Mouse (Mus musculus) E14TG2a.4 (cell line): ENCODE data around the gene Slc25a3.

Experiments used
- H3K27me3 ChIP-seq: 2 replicates; pipeline ENCODE4 v1.6.1; 2014; ENCODE audit warnings: low read length, control low read depth; ENCODE audit not compliant: insufficient read depth
- H3K36me3 ChIP-seq: 2 replicates; pipeline ENCODE4 v1.6.1; 2014; ENCODE audit warnings: low read length, control low read depth; ENCODE audit not compliant: insufficient read depth
- H3K4me1 ChIP-seq: replicated peaks from 2 replicates; pipeline ENCODE4 v1.6.1; 2014; ENCODE audit warnings: low read depth, low read length, control low read depth
- H3K4me3 ChIP-seq: replicated peaks from 2 replicates; pipeline ENCODE4 v1.5.1; 2014; ENCODE audit warnings: mild to moderate bottlenecking, low read length
- H3K9me3 ChIP-seq: 2 replicates; pipeline ENCODE4 v1.6.1; 2014; ENCODE audit warnings: low read length, control low read depth
- CTCF ChIP-seq: conservative IDR thresholded peaks from 2 replicates; pipeline ENCODE4 v1.5.1; 2014; ENCODE audit warnings: low read length
- NANOG ChIP-seq: IDR thresholded peaks from 2 replicates; pipeline ENCODE4 v1.6.1; 2014; ENCODE audit warnings: borderline replicate concordance, low read length, mixed read lengths
- POU5F1 ChIP-seq: IDR thresholded peaks from 2 replicates; pipeline ENCODE4 v1.6.1; 2014; ENCODE audit warnings: low read length, borderline replicate concordance

Slc25a3 gene

GRCm38 (mm10) chr10:91166890-91167289, 43.0 kb upstream of the Slc25a3 start:
- Histone ChIP-seq H3K9me3 (no peaks in the 10 kb centered on the region), H3K27me3 (no peaks in the 10 kb centered on the region), H3K4me1 (peaks cover 35% of the 10 kb centered on the region), H3K36me3 (peaks cover 58% of the 10 kb centered on the region), H3K4me3 (0 out of 2 replicates have a peak overlapping the region, but pooled peaks have one; percentile 5)
- no peak for TF ChIP-seq NANOG
- no peak for TF ChIP-seq POU5F1
- peak; percentile 89 for TF ChIP-seq CTCF

DNA sequence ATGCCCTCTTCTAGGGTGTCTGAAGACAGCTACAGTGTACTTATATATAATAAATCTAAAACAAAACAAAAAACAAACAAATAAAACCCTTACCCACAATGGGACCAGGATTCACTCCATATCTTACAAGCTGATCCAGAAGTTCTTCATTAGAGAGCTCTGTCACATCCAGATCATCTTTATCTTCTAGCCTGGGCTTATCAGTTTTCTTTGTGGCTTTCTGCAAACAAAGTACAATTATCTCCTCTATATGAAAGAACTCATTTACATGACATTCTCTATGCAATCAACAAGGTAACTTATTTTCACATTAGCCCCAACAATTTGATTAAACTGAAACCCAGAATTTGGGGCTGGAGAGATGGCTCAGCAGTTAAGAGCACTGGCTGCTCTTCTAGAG, 42.0 kb upstream of the Slc25a3 start:
- no peaks in the 10 kb centered on the region for H3K9me3 ChIP-seq
- TF ChIP-seq CTCF (no peak), NANOG (no peak), POU5F1 (no peak)

DNA sequence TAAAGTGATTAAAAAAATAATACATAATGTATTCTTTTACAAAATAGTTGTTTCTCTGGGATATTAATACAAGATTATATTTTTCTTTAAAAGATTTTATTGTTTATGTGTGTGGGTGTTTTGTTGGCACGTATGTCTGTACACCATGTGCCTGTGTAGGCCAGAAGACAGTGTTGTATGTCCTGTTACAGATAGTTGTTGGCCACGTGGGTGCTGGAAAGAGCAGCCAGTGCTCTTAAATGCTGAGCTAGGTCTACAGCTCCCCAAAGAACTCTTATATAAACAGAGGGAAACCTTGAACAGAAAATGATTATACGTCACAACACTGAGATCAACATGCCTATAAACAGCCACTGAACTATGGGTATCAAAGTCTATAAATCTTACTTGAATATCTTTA, 40.6 kb upstream of the Slc25a3 start:
- Histone ChIP-seq H3K4me1 (peaks cover 35% of the 10 kb centered on the region), H3K9me3 (no peaks in the 10 kb centered on the region), H3K36me3 (peaks cover 82% of the 10 kb centered on the region), H3K27me3 (no peaks in the 10 kb centered on the region), H3K4me3 (no peak overlapping the region)
- TF ChIP-seq POU5F1 (no peak), NANOG (no peak), CTCF (no peak)

More for the DNA sequence above, 42.0 kb upstream of the Slc25a3 start:
- H3K4me3 ChIP-seq, result no peak overlapping the region
- H3K4me1 ChIP-seq, result peaks cover 35% of the 10 kb centered on the region
- H3K27me3 ChIP-seq, result no peaks in the 10 kb centered on the region
- peaks cover 69% of the 10 kb centered on the region for H3K36me3 ChIP-seq

GRCm38 (mm10) chr10:91162511-91163163, 38.8 kb upstream of the Slc25a3 start:
- Histone ChIP-seq H3K4me1 (peaks cover 22% of the 10 kb centered on the region), H3K9me3 (no peaks in the 10 kb centered on the region), H3K27me3 (no peaks in the 10 kb centered on the region), H3K4me3 (no peak overlapping the region), H3K36me3 (peaks cover 87% of the 10 kb centered on the region)
- no peak for TF ChIP-seq CTCF

DNA sequence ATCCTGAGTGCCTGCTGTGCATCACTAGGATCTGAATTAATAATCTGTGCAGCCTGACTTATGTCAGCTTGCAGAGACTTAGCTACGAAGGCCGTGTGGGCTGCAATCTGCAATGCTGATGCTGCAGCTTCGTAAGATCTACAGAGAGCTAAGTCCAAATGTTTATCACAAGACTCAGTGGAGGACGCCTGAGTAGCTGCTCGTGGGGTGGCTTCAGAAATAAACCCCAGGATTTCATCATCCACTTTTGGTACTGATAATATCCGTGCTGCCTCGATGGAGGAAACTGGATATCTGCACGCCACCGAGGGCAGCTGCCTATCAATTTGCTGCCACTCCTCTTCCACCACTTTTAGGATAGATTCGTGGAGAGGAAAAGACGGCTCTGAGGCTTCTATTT, 38.2 kb upstream of the Slc25a3 start:
- H3K4me3 ChIP-seq, result no peak overlapping the region
- H3K9me3 ChIP-seq, result no peaks in the 10 kb centered on the region
- H3K27me3 ChIP-seq, result no peaks in the 10 kb centered on the region
- H3K36me3 ChIP-seq, result peaks cover 93% of the 10 kb centered on the region
- peaks cover 17% of the 10 kb centered on the region for H3K4me1 ChIP-seq
- no peak for TF ChIP-seq CTCF
- no peak for TF ChIP-seq POU5F1
- no peak for TF ChIP-seq NANOG

DNA sequence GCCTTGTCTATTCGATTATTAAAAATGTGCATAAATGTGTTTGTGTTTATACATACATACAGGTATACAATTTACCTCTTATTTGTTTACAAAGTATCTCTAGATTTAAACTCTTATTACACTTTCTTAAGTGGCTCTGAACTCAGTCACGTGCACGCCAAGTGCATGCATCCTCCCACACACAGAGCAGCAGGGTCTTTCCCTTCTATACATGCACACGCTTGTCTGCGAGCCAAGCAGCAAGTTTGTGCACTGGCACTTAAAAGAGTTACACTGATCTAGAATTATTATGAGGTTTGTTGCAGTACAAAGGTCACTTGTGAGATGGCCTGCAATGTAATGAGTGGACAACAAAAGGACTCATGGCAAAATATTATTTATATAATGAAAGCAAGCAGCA, 37.1 kb upstream of the Slc25a3 start:
- peaks cover 98% of the 10 kb centered on the region for H3K36me3 ChIP-seq
- H3K27me3 ChIP-seq, result no peaks in the 10 kb centered on the region
- TF ChIP-seq NANOG (no peak), POU5F1 (no peak), CTCF (no peak)
- H3K4me1 ChIP-seq, result peaks cover 13% of the 10 kb centered on the region
- H3K4me3 ChIP-seq, result no peak overlapping the region
- no peaks in the 10 kb centered on the region for H3K9me3 ChIP-seq

DNA sequence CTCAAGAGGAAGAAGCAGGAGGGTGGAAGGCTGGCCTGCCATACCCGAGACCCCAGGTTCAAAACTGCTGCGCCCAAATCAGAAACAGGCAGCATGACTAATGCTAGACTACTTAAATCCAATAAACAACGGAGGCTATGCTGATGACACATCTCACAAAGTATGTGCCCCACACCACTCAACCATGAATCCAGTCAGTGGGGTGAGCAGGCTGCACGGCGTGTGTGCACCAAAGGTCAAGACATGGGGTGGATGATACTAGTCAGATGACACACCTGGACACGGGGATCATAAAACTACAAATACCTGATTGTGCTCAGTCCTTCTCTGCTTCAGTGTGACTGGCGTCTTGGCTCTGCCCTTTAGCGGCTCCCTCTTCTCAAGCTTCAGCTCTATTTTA, 34.6 kb upstream of the Slc25a3 start:
- Histone ChIP-seq H3K4me3 (no peak overlapping the region), H3K27me3 (no peaks in the 10 kb centered on the region), H3K9me3 (no peaks in the 10 kb centered on the region), H3K36me3 (peaks cover 100% of the 10 kb centered on the region), H3K4me1 (peaks cover 26% of the 10 kb centered on the region)
- TF ChIP-seq CTCF (no peak), POU5F1 (no peak), NANOG (no peak)

DNA sequence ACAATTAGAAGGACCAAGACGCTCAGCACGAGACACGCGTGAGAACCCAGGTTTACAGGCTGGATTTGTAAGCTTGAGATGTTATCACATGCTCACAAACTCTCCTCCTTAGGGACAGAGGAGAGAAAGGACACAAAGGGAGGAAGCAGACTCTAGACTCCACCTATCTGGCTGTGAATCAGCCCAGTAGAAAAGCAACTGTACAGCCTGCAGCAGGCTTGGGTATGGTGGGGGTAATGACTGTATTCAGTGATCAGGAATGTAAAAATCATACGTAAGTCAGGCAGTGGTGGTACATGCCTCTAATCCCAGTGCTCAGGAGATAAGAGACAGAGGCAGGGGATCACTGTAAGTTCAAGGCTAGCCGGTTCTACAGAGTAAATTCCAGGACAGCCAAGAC, 32.5 kb upstream of the Slc25a3 start:
- no peak for TF ChIP-seq CTCF
- TF ChIP-seq NANOG, result no peak
- TF ChIP-seq POU5F1, result no peak
- no peaks in the 10 kb centered on the region for H3K9me3 ChIP-seq
- H3K4me3 ChIP-seq, result no peak overlapping the region
- H3K4me1 ChIP-seq, result peaks cover 29% of the 10 kb centered on the region
- H3K36me3 ChIP-seq, result peaks cover 100% of the 10 kb centered on the region
- H3K27me3 ChIP-seq, result no peaks in the 10 kb centered on the region

DNA sequence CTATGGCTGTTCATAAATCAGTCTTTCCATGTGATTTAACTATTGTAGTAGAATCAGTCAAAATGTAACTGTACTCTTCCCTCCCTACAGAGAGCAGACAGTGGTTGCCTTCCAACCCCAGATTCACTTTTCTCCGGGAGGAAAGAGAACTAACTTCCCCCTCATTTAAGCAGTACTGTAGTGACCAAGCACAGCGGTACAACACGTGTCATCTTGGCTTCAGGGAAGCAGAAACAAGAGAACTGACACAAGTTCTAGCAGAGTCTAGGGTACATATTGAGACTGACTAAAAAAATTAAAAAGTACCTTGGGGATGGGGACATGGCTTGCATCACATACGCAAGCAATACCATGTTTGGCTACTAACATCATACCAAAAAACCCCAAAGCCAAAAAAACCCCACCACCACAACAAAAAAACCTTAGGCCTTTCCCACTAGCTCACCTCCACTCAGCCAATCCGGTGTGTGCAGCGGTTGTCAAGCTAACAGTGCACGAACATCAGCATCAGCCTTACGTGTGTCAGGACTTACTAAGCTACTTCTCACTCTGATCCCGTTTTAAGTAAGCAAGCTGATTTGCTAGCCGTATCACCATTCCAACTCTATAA, 30.1 kb upstream of the Slc25a3 start:
- TF ChIP-seq CTCF (no peak), POU5F1 (no peak), NANOG (no peak)
- Histone ChIP-seq H3K27me3 (no peaks in the 10 kb centered on the region), H3K36me3 (peaks cover 100% of the 10 kb centered on the region), H3K4me3 (no peak overlapping the region), H3K4me1 (peaks cover 33% of the 10 kb centered on the region), H3K9me3 (no peaks in the 10 kb centered on the region)
